Comparison of ENCODE assay signal across 20 mouse cellular contexts in genomic region chr4:47651521-47651920, GRCm38 (mm10).
DNase-seq lines count a peak whose midpoint lies in the region; ATAC-seq and TF ChIP-seq lines count a peak whose summit lies in the region.
"Had no signal": no experiment of that assay in that cellular context is flagged by ENCODE, and none has a peak within 500 bp of the region (broad histone marks: within the 10 kb centered on the region; RNA-seq: fewer than 3 reads in every experiment).

No protein-coding gene starts in this region.

- no peaks in the 10 kb centered on the region for H3K27me3 ChIP-seq in forebrain, postnatal 0 days (ENCODE audit: insufficient read depth, low read length)
- no peaks in the 10 kb centered on the region for H3K27me3 ChIP-seq in forebrain, embryonic 11.5 days (ENCODE audit: control insufficient read depth, insufficient read depth, low read length)
- no peaks in the 10 kb centered on the region for H3K27me3 ChIP-seq in stomach, embryonic 15.5 days (replicated peaks)
- no peaks in the 10 kb centered on the region for H3K27me3 ChIP-seq in stomach, postnatal 0 days (ENCODE audit: control insufficient read depth, insufficient read depth, low read length)
- no peaks in the 10 kb centered on the region for H3K27me3 ChIP-seq in embryonic facial prominence, embryonic 14.5 days (replicated peaks; ENCODE audit: control insufficient read depth, insufficient read depth, low read length)
- H3K27me3 ChIP-seq: hindbrain, embryonic 13.5 days; kidney, embryonic 15.5 days; limb, embryonic 15.5 days; liver, embryonic 15.5 days; neural tube, embryonic 13.5 days had no signal

- TF ChIP-seq CTCF in forebrain, postnatal 0 days (IDR thresholded peaks at IDR 0.05; ENCODE audit: low read depth): no peak
- no peak for TF ChIP-seq CTCF in stomach, postnatal 0 days (IDR thresholded peaks at IDR 0.05; ENCODE audit: low read depth)

- no peak overlapping the region for H3K4me2 ChIP-seq in forebrain, postnatal 0 days (ENCODE audit: low read depth)
- H3K4me2 ChIP-seq in forebrain, embryonic 11.5 days (ENCODE audit: low read depth, low read length, severe bottlenecking): no peak overlapping the region
- 0 out of 2 replicates have a peak overlapping the region, but pooled peaks have one; percentile 1 for H3K4me2 ChIP-seq in stomach, embryonic 15.5 days
- H3K4me2 ChIP-seq in stomach, postnatal 0 days (replicated peaks; ENCODE audit: low read depth): no peak overlapping the region
- peak overlapping the region; percentile 32 for H3K4me2 ChIP-seq in embryonic facial prominence, embryonic 14.5 days (ENCODE audit: low read depth, low read length)
- H3K4me2 ChIP-seq: heart, embryonic 12.5 days; hindbrain, embryonic 13.5 days; kidney, embryonic 15.5 days; limb, embryonic 15.5 days; liver, embryonic 15.5 days; midbrain, embryonic 11.5 days; neural tube, embryonic 13.5 days had no signal

- H3K4me3 ChIP-seq in forebrain, postnatal 0 days (ENCODE audit: low read depth, low read length): no peak overlapping the region
- no peak overlapping the region for H3K4me3 ChIP-seq in forebrain, embryonic 11.5 days (ENCODE audit: low read depth, low read length)
- no peak overlapping the region for H3K4me3 ChIP-seq in stomach, embryonic 15.5 days (replicated peaks)
- H3K4me3 ChIP-seq in stomach, postnatal 0 days (ENCODE audit: low read depth, low read length): no peak overlapping the region
- H3K4me3 ChIP-seq in embryonic facial prominence, embryonic 14.5 days (ENCODE audit: low read depth, low read length): no peak overlapping the region
- H3K4me3 ChIP-seq: gastrocnemius, adult 2 months; heart, embryonic 12.5 days; hindbrain, embryonic 13.5 days; kidney, embryonic 15.5 days; limb, embryonic 15.5 days; liver, embryonic 15.5 days; neural tube, embryonic 13.5 days had no signal

- 0 out of 2 replicates have a peak, but pooled peaks cover 5% of the 10 kb centered on the region for H3K4me1 ChIP-seq in forebrain, postnatal 0 days (ENCODE audit: insufficient read depth)
- peaks cover 5% of the 10 kb centered on the region; the same call in 1 of the 2 replicates for H3K4me1 ChIP-seq in forebrain, embryonic 11.5 days (replicated peaks; ENCODE audit: control insufficient read depth, insufficient read depth, low read length)
- H3K4me1 ChIP-seq in stomach, embryonic 15.5 days: no peaks in the 10 kb centered on the region
- H3K4me1 ChIP-seq in stomach, postnatal 0 days (replicated peaks; ENCODE audit: control insufficient read depth, insufficient read depth): no peaks in the 10 kb centered on the region
- H3K4me1 ChIP-seq in embryonic facial prominence, embryonic 14.5 days (ENCODE audit: control insufficient read depth, insufficient read depth, low read length): 0 out of 2 replicates have a peak, but pooled peaks cover 4% of the 10 kb centered on the region
- H3K4me1 ChIP-seq: heart, embryonic 12.5 days; kidney, embryonic 15.5 days; limb, embryonic 15.5 days; liver, embryonic 15.5 days had no signal

- no peaks in the 10 kb centered on the region for H3K9me3 ChIP-seq in forebrain, postnatal 0 days (ENCODE audit: low read length)
- no peaks in the 10 kb centered on the region for H3K9me3 ChIP-seq in forebrain, embryonic 11.5 days (ENCODE audit: control insufficient read depth, low read length)
- no peaks in the 10 kb centered on the region for H3K9me3 ChIP-seq in stomach, embryonic 15.5 days
- no peaks in the 10 kb centered on the region for H3K9me3 ChIP-seq in stomach, postnatal 0 days (ENCODE audit: control insufficient read depth, low read length)
- H3K9me3 ChIP-seq in embryonic facial prominence, embryonic 14.5 days (ENCODE audit: control insufficient read depth, low read length): peaks cover 2% of the 10 kb centered on the region; the same call in 1 of the 2 replicates
- H3K9me3 ChIP-seq: hindbrain, embryonic 13.5 days; limb, embryonic 15.5 days; liver, embryonic 15.5 days; neural tube, embryonic 13.5 days had no signal

- no peaks in the 10 kb centered on the region for H3K36me3 ChIP-seq in forebrain, postnatal 0 days (ENCODE audit: insufficient read depth)
- no peaks in the 10 kb centered on the region for H3K36me3 ChIP-seq in forebrain, embryonic 11.5 days (ENCODE audit: control insufficient read depth, insufficient read depth, low read length)
- no peaks in the 10 kb centered on the region for H3K36me3 ChIP-seq in stomach, embryonic 15.5 days
- H3K36me3 ChIP-seq in stomach, postnatal 0 days (ENCODE audit: control insufficient read depth, insufficient read depth, low read length): no peaks in the 10 kb centered on the region
- no peaks in the 10 kb centered on the region for H3K36me3 ChIP-seq in embryonic facial prominence, embryonic 14.5 days (ENCODE audit: control insufficient read depth, insufficient read depth, low read length)
- H3K36me3 ChIP-seq: heart, embryonic 12.5 days; hindbrain, embryonic 13.5 days; kidney, embryonic 15.5 days; limb, embryonic 15.5 days; liver, embryonic 15.5 days; neural tube, embryonic 13.5 days had no signal

- 57% methylated on average over 10 of the region's 10 CpGs for WGBS in forebrain, postnatal 0 days
- 84% methylated on average over 10 of the region's 10 CpGs for WGBS in forebrain, embryonic 11.5 days
- WGBS in stomach, embryonic 15.5 days: 49% methylated on average over 10 of the region's 10 CpGs
- WGBS in stomach, postnatal 0 days: 55% methylated on average over 10 of the region's 10 CpGs
- 43% methylated on average over 10 of the region's 10 CpGs for WGBS in embryonic facial prominence, embryonic 14.5 days

- H3K27ac ChIP-seq in forebrain, postnatal 0 days (ENCODE audit: low read depth, low read length): no peak overlapping the region
- no peak overlapping the region for H3K27ac ChIP-seq in forebrain, embryonic 11.5 days (ENCODE audit: low read depth, low read length)
- H3K27ac ChIP-seq in stomach, embryonic 15.5 days: no peak overlapping the region
- H3K27ac ChIP-seq in stomach, postnatal 0 days (replicated peaks): no peak overlapping the region
- no peak overlapping the region for H3K27ac ChIP-seq in embryonic facial prominence, embryonic 14.5 days (replicated peaks; ENCODE audit: low read depth, low read length)
- H3K27ac ChIP-seq: gastrocnemius, adult 2 months; hindbrain, embryonic 13.5 days; kidney, embryonic 15.5 days; limb, embryonic 15.5 days; liver, embryonic 15.5 days; neural tube, embryonic 13.5 days had no signal

- no peak overlapping the region for H3K9ac ChIP-seq in forebrain, postnatal 0 days
- H3K9ac ChIP-seq in forebrain, embryonic 11.5 days (ENCODE audit: low read length): no peak overlapping the region
- H3K9ac ChIP-seq in stomach, embryonic 15.5 days: no peak overlapping the region
- H3K9ac ChIP-seq in stomach, postnatal 0 days (ENCODE audit: low read length): no peak overlapping the region
- peak overlapping the region; percentile 34; the same call in 1 of the 2 replicates for H3K9ac ChIP-seq in embryonic facial prominence, embryonic 14.5 days (ENCODE audit: low read depth, low read length)
- H3K9ac ChIP-seq: heart, embryonic 12.5 days; hindbrain, embryonic 13.5 days; kidney, embryonic 15.5 days; limb, embryonic 15.5 days; liver, embryonic 15.5 days; neural tube, embryonic 13.5 days had no signal

- TF ChIP-seq EP300 in stomach, postnatal 0 days (optimal IDR thresholded peaks at IDR 0.05): no peak

- peak; percentile 30 for DNase-seq in forebrain, postnatal 0 days
- DNase-seq in forebrain, embryonic 11.5 days (ENCODE audit: low spot score): no peak
- DNase-seq in stomach, postnatal 0 days (ENCODE audit: low spot score): no peak
- DNase-seq in embryonic facial prominence, embryonic 14.5 days (ENCODE audit: low spot score): no peak
- no peak for DNase-seq in adrenal gland, postnatal 36 days
- DNase-seq in thymus, postnatal 0 days (ENCODE audit: low spot score): no peak
- DNase-seq: adrenal gland, adult 2 months; cerebellum, adult 9-11 months; gastrocnemius, adult 2 months; heart, postnatal 14 days had no signal

- no peak for ATAC-seq in forebrain, postnatal 0 days
- ATAC-seq in forebrain, embryonic 11.5 days (replicated peaks; ENCODE audit: low FRiP score): no peak
- no peak for ATAC-seq in stomach, embryonic 15.5 days (ENCODE audit: insufficient read depth, low FRiP score, low read depth)
- ATAC-seq in stomach, postnatal 0 days (ENCODE audit: low FRiP score, low TSS enrichment): no peak
- no peak for ATAC-seq in embryonic facial prominence, embryonic 14.5 days (ENCODE audit: low read depth)
- ATAC-seq: inflammation-experienced regulatory T-cells, adult 6 months; lung, postnatal 0 days had no signal

Comparison
In these comparisons a context has a peak if more than half of its experiments do, and no peak if none do; other contexts are left out.
1. H3K4me2 ChIP-seq: peak in stomach, embryonic 15.5 days (single experiment) and embryonic facial prominence, embryonic 14.5 days (single experiment); none in forebrain, postnatal 0 days (single experiment), forebrain, embryonic 11.5 days (single experiment) and stomach, postnatal 0 days (single experiment).